Comparison of ENCODE assay signal across 19 mouse cellular contexts in genomic region chr8:108043618-108044017, GRCm38 (mm10).
A peak's percentile ranks its signal among the peaks of the same experiment; 100 is the strongest.
DNase-seq lines count a peak whose midpoint lies in the region; ATAC-seq and TF ChIP-seq lines count a peak whose summit lies in the region.
"Had no signal": no experiment of that assay in that cellular context is flagged by ENCODE, and none has a peak within 500 bp of the region (broad histone marks: within the 10 kb centered on the region; RNA-seq: fewer than 3 reads in every experiment).

No protein-coding gene starts in this region.

- peaks cover 30% of the 10 kb centered on the region for H3K4me1 ChIP-seq in embryonic facial prominence, embryonic 13.5 days
- H3K4me1 ChIP-seq: forebrain, embryonic 15.5 days; heart, embryonic 13.5 days; hindbrain, embryonic 12.5 days had no signal

- no peak for DNase-seq in gastrocnemius, adult 2 months
- no peak for DNase-seq in gastrocnemius, postnatal 10 days
- DNase-seq in 3134 (ENCODE audit: extremely low read depth, insufficient read length, low spot score): peak; percentile 17
- DNase-seq in forelimb bud, embryonic 11.5 days (ENCODE audit: low read depth, low spot score): peak; percentile 25
- no peak for DNase-seq in spleen, postnatal 10 days (ENCODE audit: low spot score in 2 of 2)
- DNase-seq in gastrocnemius, postnatal 36 days: no peak
- DNase-seq in layer of hippocampus, adult 2 months (ENCODE audit: low spot score in 2 of 2): no peak
- DNase-seq: adrenal gland, adult 8-10 months; adrenal gland, postnatal 36 days; cerebellum, adult 2 months; cerebellum, postnatal 10 days; heart, postnatal 4 days; kidney, adult 11 months had no signal

- no peak overlapping the region for H3K9ac ChIP-seq in embryonic facial prominence, embryonic 13.5 days
- H3K9ac ChIP-seq: forebrain, embryonic 15.5 days; heart, embryonic 13.5 days; hindbrain, embryonic 12.5 days had no signal

- H3K36me3 ChIP-seq in embryonic facial prominence, embryonic 13.5 days: no peaks in the 10 kb centered on the region
- H3K36me3 ChIP-seq: forebrain, embryonic 15.5 days; heart, embryonic 13.5 days; hindbrain, embryonic 12.5 days had no signal

- H3K4me3 ChIP-seq in gastrocnemius, adult 2 months: no peak overlapping the region
- no peak overlapping the region for H3K4me3 ChIP-seq in embryonic facial prominence, embryonic 13.5 days
- no peak overlapping the region for H3K4me3 ChIP-seq in layer of hippocampus, adult 2 months
- H3K4me3 ChIP-seq: erythroblast, embryonic 14.5 days; forebrain, embryonic 15.5 days; heart, embryonic 13.5 days; hindbrain, embryonic 12.5 days had no signal

- H3K27ac ChIP-seq in gastrocnemius, adult 2 months: peak overlapping the region; percentile 56
- H3K27ac ChIP-seq in embryonic facial prominence, embryonic 13.5 days: peak overlapping the region; percentile 55
- no peak overlapping the region for H3K27ac ChIP-seq in layer of hippocampus, adult 2 months
- H3K27ac ChIP-seq: forebrain, embryonic 15.5 days; heart, embryonic 13.5 days; hindbrain, embryonic 12.5 days; hindbrain, postnatal 0 days had no signal

- TF ChIP-seq CTCF in gastrocnemius, adult 2 months (IDR thresholded peaks at IDR 0.05): no peak
- no peak for TF ChIP-seq CTCF in layer of hippocampus, adult 2 months (conservative IDR thresholded peaks at IDR 0.05)

- intact Hi-C loops in gastrocnemius, adult 2 months (cut with DNase I): no loop called here
- intact Hi-C loops in gastrocnemius, postnatal 36 days (cut with DNase I): no loop called here

- H3K9me3 ChIP-seq in embryonic facial prominence, embryonic 13.5 days: no peaks in the 10 kb centered on the region
- H3K9me3 ChIP-seq: forebrain, embryonic 15.5 days; heart, embryonic 13.5 days; hindbrain, embryonic 12.5 days had no signal

- WGBS in embryonic facial prominence, embryonic 13.5 days: 29% methylated on average over 4 of the region's 4 CpGs

- no peak for ATAC-seq in embryonic facial prominence, embryonic 13.5 days (ENCODE audit: insufficient number of reproducible peaks, insufficient read depth, low FRiP score, low TSS enrichment, low read depth)
- ATAC-seq: forebrain, embryonic 15.5 days; hindbrain, postnatal 0 days had no signal

- no peak overlapping the region for H3K4me2 ChIP-seq in embryonic facial prominence, embryonic 13.5 days
- H3K4me2 ChIP-seq: forebrain, embryonic 15.5 days; heart, embryonic 13.5 days; hindbrain, embryonic 12.5 days had no signal

- no peaks in the 10 kb centered on the region for H3K27me3 ChIP-seq in embryonic facial prominence, embryonic 13.5 days
- H3K27me3 ChIP-seq: forebrain, embryonic 15.5 days; heart, embryonic 13.5 days; hindbrain, embryonic 12.5 days had no signal

Comparison
In these comparisons a context has a peak if more than half of its experiments do, and no peak if none do; other contexts are left out.
1. DNase-seq: peak in 3134 (single experiment) and forelimb bud, embryonic 11.5 days (single experiment); none in gastrocnemius, adult 2 months (single experiment), gastrocnemius, postnatal 10 days (single experiment), spleen, postnatal 10 days (0 of 2), gastrocnemius, postnatal 36 days (0 of 2) and layer of hippocampus, adult 2 months (0 of 2).